Comparison of ENCODE assay signal across 15 mouse cellular contexts in the genomic region with DNA sequence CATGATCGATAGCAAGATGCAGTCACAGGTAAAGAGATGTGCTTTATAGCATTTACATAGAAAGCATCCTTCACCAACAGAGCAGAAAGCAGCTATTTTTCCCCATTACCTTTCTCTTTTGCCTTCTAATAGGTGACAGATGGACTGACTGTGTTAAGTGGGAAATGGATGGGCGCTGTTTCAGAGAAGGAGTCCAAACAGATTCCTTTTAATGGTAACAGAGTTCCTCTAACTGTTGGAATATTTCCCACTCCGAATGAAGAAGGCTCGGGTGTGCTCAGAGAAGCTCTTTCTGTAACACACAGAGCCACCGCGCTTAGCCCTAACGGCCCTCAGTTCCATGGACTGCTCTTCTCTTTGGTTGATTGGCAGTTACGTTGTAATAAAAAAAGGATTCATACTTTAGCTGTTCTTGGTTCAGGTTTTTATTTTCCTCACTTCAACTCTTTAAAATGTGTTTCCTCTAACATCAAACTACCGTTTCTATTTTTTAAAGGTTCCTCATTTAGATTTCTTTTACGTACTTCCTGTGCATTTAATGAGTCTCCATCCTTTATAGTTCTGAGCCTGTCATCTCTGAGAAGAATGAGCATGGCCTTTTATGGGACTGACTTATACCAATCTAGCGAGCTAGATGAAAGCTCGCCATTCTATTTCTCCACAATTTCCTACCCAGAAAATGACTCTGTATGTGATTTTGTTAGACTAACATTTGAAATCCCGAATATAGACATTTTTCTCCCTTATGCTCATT.
DNase-seq lines count a peak whose midpoint lies in the region; ATAC-seq and TF ChIP-seq lines count a peak whose summit lies in the region.
"Had no signal": no experiment of that assay in that cellular context is flagged by ENCODE, and none has a peak within 500 bp of the region (broad histone marks: within the 10 kb centered on the region; RNA-seq: fewer than 3 reads in every experiment).

No protein-coding gene starts in this region.

- H3K36me3 ChIP-seq in kidney, embryonic 15.5 days: no peaks in the 10 kb centered on the region
- H3K36me3 ChIP-seq in kidney, adult 2 months (ENCODE audit: control insufficient read depth, insufficient read depth, low read length): no peaks in the 10 kb centered on the region
- H3K36me3 ChIP-seq: embryonic facial prominence, embryonic 10.5 days; lung, embryonic 15.5 days had no signal

- H3K9me3 ChIP-seq in kidney, embryonic 15.5 days (replicated peaks): 0 out of 2 replicates have a peak, but pooled peaks cover 4% of the 10 kb centered on the region
- H3K9me3 ChIP-seq: embryonic facial prominence, embryonic 10.5 days; lung, embryonic 15.5 days had no signal

- intact Hi-C loops in gastrocnemius, postnatal 36 days (cut with DNase I): no loop called here
- intact Hi-C loops in left cerebral cortex, postnatal 36 days (cut with DNase I): no loop called here

- DNase-seq in kidney, adult 2 months: no peak
- peak; percentile 9 for DNase-seq in T-cell, adult 2 months (ENCODE audit: low spot score)
- peak; percentile 34 for DNase-seq in cerebellum, adult 9-11 months
- DNase-seq in adipocyte (ENCODE audit: low spot score): no peak
- DNase-seq in gastrocnemius, postnatal 36 days: no peak
- no peak for DNase-seq in left cerebral cortex, postnatal 36 days (ENCODE audit: low spot score in 2 of 2)
- DNase-seq: heart, postnatal 14 days; kidney, postnatal 4 days; layer of hippocampus, postnatal 36 days; liver; right cerebral cortex, postnatal 14 days had no signal

- H3K4me2 ChIP-seq in kidney, embryonic 15.5 days: peak overlapping the region; percentile 36
- H3K4me2 ChIP-seq: lung, embryonic 15.5 days had no signal

- TF ChIP-seq CTCF in kidney, adult 2 months (conservative IDR thresholded peaks at IDR 0.05; ENCODE audit: insufficient read depth, insufficient read length, low read depth, low read length): no peak

- H3K4me3 ChIP-seq in kidney, embryonic 15.5 days (replicated peaks): no peak overlapping the region
- H3K4me3 ChIP-seq in kidney, adult 2 months (ENCODE audit: insufficient read depth, low read depth, low read length): no peak overlapping the region
- H3K4me3 ChIP-seq: embryonic facial prominence, embryonic 10.5 days; lung, embryonic 15.5 days had no signal

- no peak for TF ChIP-seq POLR2A in kidney, adult 2 months (IDR thresholded peaks at IDR 0.05; ENCODE audit: low read depth, low read length)

- WGBS in kidney, embryonic 15.5 days: 56% methylated on average over 13 of the region's 13 CpGs
- WGBS in kidney, adult 2 months: 60% methylated on average over 13 of the region's 13 CpGs

- H3K4me1 ChIP-seq in kidney, embryonic 15.5 days: no peaks in the 10 kb centered on the region
- H3K4me1 ChIP-seq in kidney, adult 2 months (ENCODE audit: control insufficient read depth, insufficient read depth, low read length): no peaks in the 10 kb centered on the region
- H3K4me1 ChIP-seq: embryonic facial prominence, embryonic 10.5 days; lung, embryonic 15.5 days had no signal

- H3K27me3 ChIP-seq in kidney, embryonic 15.5 days: no peaks in the 10 kb centered on the region
- H3K27me3 ChIP-seq in kidney, adult 2 months (replicated peaks; ENCODE audit: control insufficient read depth, insufficient read depth, low read length): no peaks in the 10 kb centered on the region
- H3K27me3 ChIP-seq: lung, embryonic 15.5 days had no signal

- no peak overlapping the region for H3K27ac ChIP-seq in kidney, embryonic 15.5 days
- H3K27ac ChIP-seq in kidney, adult 2 months (ENCODE audit: insufficient read depth, low read depth, low read length): no peak overlapping the region
- H3K27ac ChIP-seq: embryonic facial prominence, embryonic 10.5 days; lung, embryonic 15.5 days had no signal

- H3K9ac ChIP-seq in kidney, embryonic 15.5 days: no peak overlapping the region
- H3K9ac ChIP-seq: lung, embryonic 15.5 days had no signal

- ATAC-seq in kidney, embryonic 15.5 days (replicated peaks; ENCODE audit: low FRiP score): no peak
- ATAC-seq in megakaryocyte, adult 5-6 weeks (ENCODE audit: poor library complexity, severe bottlenecking): peak; percentile 77

Comparison
In these comparisons a context has a peak if more than half of its experiments do, and no peak if none do; other contexts are left out.
1. DNase-seq: peak in T-cell, adult 2 months (single experiment) and cerebellum, adult 9-11 months (single experiment); none in kidney, adult 2 months (single experiment), adipocyte (single experiment), gastrocnemius, postnatal 36 days (0 of 2) and left cerebral cortex, postnatal 36 days (0 of 2).